Mouse (Mus musculus): Measurements from ENCODE around the gene Cyb5d2. TPM values are rescaled to one million over a fixed set of nuclear protein-coding genes. Genes with fewer than 3 reads are reported as not detected.
A peak's percentile ranks its signal among the peaks of the same experiment; 100 is the strongest.

Cyb5d2 gene
- 5.7 and 6.7 TPM in 2 replicates for polyA plus RNA-seq (2014; fragmentation: Nextera tagmentation; extraction: Ambion mirVana)

GRCm38 (mm10) chr11:72795455-72796295 lies at the start of gene Cyb5d2, which contains the start of gene Zzef1:
Gene Cyb5d2, minus strand, starts transcription at chr11:72796142.
Gene Zzef1, plus strand, starts transcription at chr11:72796226.
- H3K27ac ChIP-seq (replicated peaks; ENCODE audit: low read depth, low read length): peak within 1 kb of the TSS; percentile 93
- H3K4me1 ChIP-seq (ENCODE audit: control insufficient read depth, insufficient read depth, low read length): peaks cover 10% of the 10 kb centered on the region
- DNase-seq (peak; percentile 97), ATAC-seq (ENCODE audit: low FRiP score, low TSS enrichment) (peak; percentile 93)
- H3K36me3 ChIP-seq (ENCODE audit: control insufficient read depth, insufficient read depth, low read length): no peaks in the 10 kb centered on the region
- H3K4me3 ChIP-seq (replicated peaks; ENCODE audit: low read depth, low read length): peak within 1 kb of the TSS; percentile 90
- peak within 1 kb of the TSS; percentile 95 for H3K4me2 ChIP-seq (ENCODE audit: low read length)
- H3K9ac ChIP-seq (replicated peaks; ENCODE audit: low read length): peak within 1 kb of the TSS; percentile 88
- WGBS: under 1% methylated on average over 69 of the region's 69 CpGs
- no peaks in the 10 kb centered on the region for H3K27me3 ChIP-seq (ENCODE audit: control insufficient read depth, insufficient read depth, low read length)
- no peaks in the 10 kb centered on the region for H3K9me3 ChIP-seq (ENCODE audit: control insufficient read depth, low read length)

GRCm38 (mm10) chr11:72845526-72845925 lies 49.6 kb upstream of the Cyb5d2 start:
- Histone ChIP-seq H3K4me1 (ENCODE audit: control insufficient read depth, insufficient read depth, low read length) (no peaks in the 10 kb centered on the region), H3K36me3 (ENCODE audit: control insufficient read depth, insufficient read depth, low read length) (peaks cover 64% of the 10 kb centered on the region), H3K4me3 (replicated peaks; ENCODE audit: low read depth, low read length) (no peak overlapping the region), H3K9ac (replicated peaks; ENCODE audit: low read length) (no peak overlapping the region), H3K27ac (replicated peaks; ENCODE audit: low read depth, low read length) (no peak overlapping the region), H3K4me2 (ENCODE audit: low read length) (no peak overlapping the region), H3K27me3 (ENCODE audit: control insufficient read depth, insufficient read depth, low read length) (no peaks in the 10 kb centered on the region), H3K9me3 (ENCODE audit: control insufficient read depth, low read length) (no peaks in the 10 kb centered on the region)
- WGBS: 97% methylated on average over 2 of the region's 2 CpGs
- ATAC-seq (ENCODE audit: low FRiP score, low TSS enrichment) (no peak), DNase-seq (no peak)

GRCm38 (mm10) chr11:72843576-72843975 lies 47.6 kb upstream of the Cyb5d2 start:
- Histone ChIP-seq H3K27me3 (ENCODE audit: control insufficient read depth, insufficient read depth, low read length) (no peaks in the 10 kb centered on the region), H3K4me3 (replicated peaks; ENCODE audit: low read depth, low read length) (no peak overlapping the region), H3K9me3 (ENCODE audit: control insufficient read depth, low read length) (no peaks in the 10 kb centered on the region), H3K36me3 (ENCODE audit: control insufficient read depth, insufficient read depth, low read length) (peaks cover 65% of the 10 kb centered on the region), H3K27ac (replicated peaks; ENCODE audit: low read depth, low read length) (no peak overlapping the region), H3K4me1 (ENCODE audit: control insufficient read depth, insufficient read depth, low read length) (no peaks in the 10 kb centered on the region), H3K4me2 (ENCODE audit: low read length) (no peak overlapping the region), H3K9ac (replicated peaks; ENCODE audit: low read length) (no peak overlapping the region)
- ATAC-seq (ENCODE audit: low FRiP score, low TSS enrichment) (no peak), DNase-seq (no peak)

- H3K9ac ChIP-seq (replicated peaks; ENCODE audit: low read length): no peak overlapping the region
- peaks cover 58% of the 10 kb centered on the region for H3K36me3 ChIP-seq (ENCODE audit: control insufficient read depth, insufficient read depth, low read length)
- 89% methylated on average over 3 of the region's 3 CpGs for WGBS
- ATAC-seq (ENCODE audit: low FRiP score, low TSS enrichment) (no peak), DNase-seq (no peak)
- no peak overlapping the region for H3K4me2 ChIP-seq (ENCODE audit: low read length)
- H3K4me1 ChIP-seq (ENCODE audit: control insufficient read depth, insufficient read depth, low read length): no peaks in the 10 kb centered on the region
- H3K27ac ChIP-seq (replicated peaks; ENCODE audit: low read depth, low read length): no peak overlapping the region
- H3K27me3 ChIP-seq (ENCODE audit: control insufficient read depth, insufficient read depth, low read length): no peaks in the 10 kb centered on the region
- H3K9me3 ChIP-seq (ENCODE audit: control insufficient read depth, low read length): no peaks in the 10 kb centered on the region
- H3K4me3 ChIP-seq (replicated peaks; ENCODE audit: low read depth, low read length): no peak overlapping the region
These were observed 46.8 kb upstream of the Cyb5d2 start for GRCm38 (mm10) chr11:72842731-72843130.

GRCm38 (mm10) chr11:72829869-72830268 lies 33.9 kb upstream of the Cyb5d2 start:
- H3K27me3 ChIP-seq (ENCODE audit: control insufficient read depth, insufficient read depth, low read length): no peaks in the 10 kb centered on the region
- no peak overlapping the region for H3K9ac ChIP-seq (replicated peaks; ENCODE audit: low read length)
- H3K27ac ChIP-seq (replicated peaks; ENCODE audit: low read depth, low read length): no peak overlapping the region
- no peak for DNase-seq
- no peaks in the 10 kb centered on the region for H3K4me1 ChIP-seq (ENCODE audit: control insufficient read depth, insufficient read depth, low read length)
- no peak overlapping the region for H3K4me3 ChIP-seq (replicated peaks; ENCODE audit: low read depth, low read length)
- WGBS: 94% methylated on average over 3 of the region's 3 CpGs
- no peak for ATAC-seq (ENCODE audit: low FRiP score, low TSS enrichment)
- H3K36me3 ChIP-seq (ENCODE audit: control insufficient read depth, insufficient read depth, low read length): peaks cover 85% of the 10 kb centered on the region
- no peak overlapping the region for H3K4me2 ChIP-seq (ENCODE audit: low read length)
- no peaks in the 10 kb centered on the region for H3K9me3 ChIP-seq (ENCODE audit: control insufficient read depth, low read length)

GRCm38 (mm10) chr11:72821041-72821440 lies 25.1 kb upstream of the Cyb5d2 start:
- H3K27me3 ChIP-seq (ENCODE audit: control insufficient read depth, insufficient read depth, low read length): no peaks in the 10 kb centered on the region
- DNase-seq (no peak), ATAC-seq (ENCODE audit: low FRiP score, low TSS enrichment) (no peak)
- H3K4me3 ChIP-seq (replicated peaks; ENCODE audit: low read depth, low read length): no peak overlapping the region
- peaks cover 69% of the 10 kb centered on the region for H3K36me3 ChIP-seq (ENCODE audit: control insufficient read depth, insufficient read depth, low read length)
- H3K9me3 ChIP-seq (ENCODE audit: control insufficient read depth, low read length): no peaks in the 10 kb centered on the region
- WGBS: 93% methylated on average over 7 of the region's 7 CpGs
- no peaks in the 10 kb centered on the region for H3K4me1 ChIP-seq (ENCODE audit: control insufficient read depth, insufficient read depth, low read length)
- H3K27ac ChIP-seq (replicated peaks; ENCODE audit: low read depth, low read length): no peak overlapping the region
- H3K9ac ChIP-seq (replicated peaks; ENCODE audit: low read length): no peak overlapping the region
- H3K4me2 ChIP-seq (ENCODE audit: low read length): no peak overlapping the region

- Histone ChIP-seq H3K4me3 (replicated peaks; ENCODE audit: low read depth, low read length) (no peak overlapping the region), H3K4me1 (ENCODE audit: control insufficient read depth, insufficient read depth, low read length) (no peaks in the 10 kb centered on the region), H3K27me3 (ENCODE audit: control insufficient read depth, insufficient read depth, low read length) (no peaks in the 10 kb centered on the region), H3K36me3 (ENCODE audit: control insufficient read depth, insufficient read depth, low read length) (peaks cover 44% of the 10 kb centered on the region), H3K27ac (replicated peaks; ENCODE audit: low read depth, low read length) (no peak overlapping the region), H3K9me3 (ENCODE audit: control insufficient read depth, low read length) (no peaks in the 10 kb centered on the region), H3K4me2 (ENCODE audit: low read length) (no peak overlapping the region), H3K9ac (replicated peaks; ENCODE audit: low read length) (no peak overlapping the region)
- DNase-seq: no peak
- 89% methylated on average over 7 of the region's 7 CpGs for WGBS
- no peak for ATAC-seq (ENCODE audit: low FRiP score, low TSS enrichment)
These were observed 22.1 kb upstream of the Cyb5d2 start for GRCm38 (mm10) chr11:72818067-72818466.

GRCm38 (mm10) chr11:72816859-72817258 lies 20.9 kb upstream of the Cyb5d2 start:
- no peaks in the 10 kb centered on the region for H3K9me3 ChIP-seq (ENCODE audit: control insufficient read depth, low read length)
- 93% methylated on average over 1 of the region's 1 CpGs for WGBS
- no peak for ATAC-seq (ENCODE audit: low FRiP score, low TSS enrichment)
- H3K4me2 ChIP-seq (ENCODE audit: low read length): no peak overlapping the region
- H3K9ac ChIP-seq (replicated peaks; ENCODE audit: low read length): no peak overlapping the region
- no peaks in the 10 kb centered on the region for H3K27me3 ChIP-seq (ENCODE audit: control insufficient read depth, insufficient read depth, low read length)
- H3K36me3 ChIP-seq (ENCODE audit: control insufficient read depth, insufficient read depth, low read length): peaks cover 33% of the 10 kb centered on the region; the same call in 1 of the 2 replicates
- no peak overlapping the region for H3K4me3 ChIP-seq (replicated peaks; ENCODE audit: low read depth, low read length)
- no peak for DNase-seq
- no peaks in the 10 kb centered on the region for H3K4me1 ChIP-seq (ENCODE audit: control insufficient read depth, insufficient read depth, low read length)
- H3K27ac ChIP-seq (replicated peaks; ENCODE audit: low read depth, low read length): no peak overlapping the region

GRCm38 (mm10) chr11:72814188-72814587 lies 18.2 kb upstream of the Cyb5d2 start:
- ATAC-seq (ENCODE audit: low FRiP score, low TSS enrichment): no peak
- no peak for DNase-seq
- Histone ChIP-seq H3K4me2 (ENCODE audit: low read length) (no peak overlapping the region), H3K9ac (replicated peaks; ENCODE audit: low read length) (no peak overlapping the region), H3K27ac (replicated peaks; ENCODE audit: low read depth, low read length) (no peak overlapping the region), H3K4me1 (ENCODE audit: control insufficient read depth, insufficient read depth, low read length) (no peaks in the 10 kb centered on the region), H3K9me3 (ENCODE audit: control insufficient read depth, low read length) (no peaks in the 10 kb centered on the region), H3K4me3 (replicated peaks; ENCODE audit: low read depth, low read length) (no peak overlapping the region), H3K36me3 (ENCODE audit: control insufficient read depth, insufficient read depth, low read length) (peaks cover 11% of the 10 kb centered on the region; the same call in 1 of the 2 replicates), H3K27me3 (ENCODE audit: control insufficient read depth, insufficient read depth, low read length) (no peaks in the 10 kb centered on the region)
- WGBS: 83% methylated on average over 2 of the region's 2 CpGs
